Comparison of ENCODE assay signal across 10 mouse cellular contexts in genomic region chr2:26547481-26547880, GRCm38 (mm10). TPM values are rescaled to one million over a fixed set of nuclear protein-coding genes. Genes with fewer than 3 reads are reported as not detected.
DNase-seq lines count a peak whose midpoint lies in the region; ATAC-seq lines count a peak whose summit lies in the region.
"Had no signal": no experiment of that assay in that cellular context is flagged by ENCODE, and none has a peak within 500 bp of the region (broad histone marks: within the 10 kb centered on the region; RNA-seq: fewer than 3 reads in every experiment).

No protein-coding gene starts in this region.

- H3K36me3 ChIP-seq in heart, embryonic 10.5 days, result no peaks in the 10 kb centered on the region
- H3K36me3 ChIP-seq in intestine, embryonic 14.5 days (ENCODE audit: control insufficient read depth, insufficient read depth, low read length), result no peaks in the 10 kb centered on the region

- no peak overlapping the region for H3K9ac ChIP-seq in intestine, embryonic 14.5 days (ENCODE audit: low read length)

- WGBS in heart, embryonic 10.5 days, result 30% methylated on average over 2 of the region's 2 CpGs
- 33% methylated on average over 2 of the region's 2 CpGs for WGBS in intestine, embryonic 14.5 days

- H3K9me3 ChIP-seq in heart, embryonic 10.5 days, result no peaks in the 10 kb centered on the region
- H3K9me3 ChIP-seq in intestine, embryonic 14.5 days (ENCODE audit: control insufficient read depth, low read length), result no peaks in the 10 kb centered on the region

- no peak overlapping the region for H3K4me2 ChIP-seq in intestine, embryonic 14.5 days (ENCODE audit: low read length)

- H3K4me3 ChIP-seq in heart, embryonic 10.5 days, result no peak overlapping the region
- H3K4me3 ChIP-seq in intestine, embryonic 14.5 days (ENCODE audit: low read depth, low read length), result no peak overlapping the region

- peaks cover 51% of the 10 kb centered on the region for H3K4me1 ChIP-seq in heart, embryonic 10.5 days
- peaks cover 16% of the 10 kb centered on the region for H3K4me1 ChIP-seq in intestine, embryonic 14.5 days (replicated peaks; ENCODE audit: control insufficient read depth, insufficient read depth, low read length)

- 0 out of 2 replicates have a peak overlapping the region, but pooled peaks have one; percentile 10 for H3K27ac ChIP-seq in heart, embryonic 10.5 days
- no peak overlapping the region for H3K27ac ChIP-seq in intestine, embryonic 14.5 days (ENCODE audit: low read depth)

- no peak for DNase-seq in heart, embryonic 10.5 days (ENCODE audit: low spot score)
- DNase-seq in heart, adult 9 months (ENCODE audit: low spot score in 2 of 2), result no peak
- peak; percentile 15 to 40 for DNase-seq in thymus, postnatal 36 days
- no peak for DNase-seq in thymus, postnatal 10 days (ENCODE audit: low spot score in 2 of 2)
- no peak for DNase-seq in intestine, embryonic 14.5 days (ENCODE audit: low spot score)
- DNase-seq in spleen, adult 12 weeks (ENCODE audit: low spot score), result no peak
- no peak for DNase-seq in adipocyte (ENCODE audit: low spot score)

- ATAC-seq in intestine, embryonic 14.5 days (replicated peaks; ENCODE audit: low FRiP score, low TSS enrichment, low read depth), result peak; percentile 61; the same call in 1 of the 2 replicates
- no peak for ATAC-seq in monocyte, adult 5-6 weeks (replicated peaks; ENCODE audit: insufficient number of reproducible peaks, low FRiP score, low TSS enrichment, poor library complexity, severe bottlenecking)

- H3K27me3 ChIP-seq in heart, embryonic 10.5 days (ENCODE audit: insufficient read depth, poor library complexity, severe bottlenecking), result peaks cover 5% of the 10 kb centered on the region
- peaks cover 4% of the 10 kb centered on the region; the same call in 1 of the 2 replicates for H3K27me3 ChIP-seq in intestine, embryonic 14.5 days (replicated peaks; ENCODE audit: control insufficient read depth, insufficient read depth, low read length)

RNA-seq across cellular contexts. Expression of gene Notch1, which starts 31.0 kb away (rescaled TPM):
- polyA plus RNA-seq in heart, embryonic 10.5 days (2016; fragmentation: Nextera tagmentation; extraction: Ambion mirVana), result 13.2 and 16.6 TPM in 2 replicates
- polyA plus RNA-seq in intestine, embryonic 14.5 days (2014; fragmentation: Nextera tagmentation; extraction: Ambion mirVana), result 21.6 and 24.3 TPM in 2 replicates
- 11.6 to 22.2 TPM (median 13.8 TPM) in 3 replicates for total RNA-seq in monocyte, adult 5-6 weeks (2017)
- total RNA-seq: MEL had no signal

RNA-seq across cellular contexts. Expression of gene Egfl7, which starts 32.3 kb away (rescaled TPM):
- 164 and 186 TPM in 2 replicates for polyA plus RNA-seq in heart, embryonic 10.5 days (2016; fragmentation: Nextera tagmentation; extraction: Ambion mirVana)
- polyA plus RNA-seq in intestine, embryonic 14.5 days (2014; fragmentation: Nextera tagmentation; extraction: Ambion mirVana), result 129 and 135 TPM in 2 replicates
- total RNA-seq in monocyte, adult 5-6 weeks (2017), result not detected in 3 replicates

RNA-seq across cellular contexts. Expression of gene Gm20532, which starts 39.0 kb away (rescaled TPM):
- polyA plus RNA-seq in heart, embryonic 10.5 days (2016; fragmentation: Nextera tagmentation; extraction: Ambion mirVana), result not detected in 2 replicates
- polyA plus RNA-seq in intestine, embryonic 14.5 days (2014; fragmentation: Nextera tagmentation; extraction: Ambion mirVana), result not detected in 2 replicates
- total RNA-seq in monocyte, adult 5-6 weeks (2017), result not detected in 3 replicates
- polyA plus RNA-seq: liver, embryonic 16.5 days had no signal

RNA-seq across cellular contexts. Expression of gene Agpat2, which starts 56.7 kb away (rescaled TPM):
- polyA plus RNA-seq in heart, embryonic 10.5 days (2016; fragmentation: Nextera tagmentation; extraction: Ambion mirVana), result 20.4 and 28.9 TPM in 2 replicates
- polyA plus RNA-seq in intestine, embryonic 14.5 days (2014; fragmentation: Nextera tagmentation; extraction: Ambion mirVana), result 47.5 and 53.8 TPM in 2 replicates
- total RNA-seq in monocyte, adult 5-6 weeks (2017), result 24.2 to 27.3 TPM (median 25.1 TPM) in 3 replicates

Comparison
In these comparisons a context has a peak if more than half of its experiments do, and no peak if none do; other contexts are left out.
1. DNase-seq: peak in thymus, postnatal 36 days (2 of 2); none in heart, embryonic 10.5 days (single experiment), heart, adult 9 months (0 of 2), thymus, postnatal 10 days (0 of 2), intestine, embryonic 14.5 days (single experiment), spleen, adult 12 weeks (single experiment) and adipocyte (single experiment).